Comparison of ENCODE assay signal across 14 mouse cellular contexts in the genomic region with DNA sequence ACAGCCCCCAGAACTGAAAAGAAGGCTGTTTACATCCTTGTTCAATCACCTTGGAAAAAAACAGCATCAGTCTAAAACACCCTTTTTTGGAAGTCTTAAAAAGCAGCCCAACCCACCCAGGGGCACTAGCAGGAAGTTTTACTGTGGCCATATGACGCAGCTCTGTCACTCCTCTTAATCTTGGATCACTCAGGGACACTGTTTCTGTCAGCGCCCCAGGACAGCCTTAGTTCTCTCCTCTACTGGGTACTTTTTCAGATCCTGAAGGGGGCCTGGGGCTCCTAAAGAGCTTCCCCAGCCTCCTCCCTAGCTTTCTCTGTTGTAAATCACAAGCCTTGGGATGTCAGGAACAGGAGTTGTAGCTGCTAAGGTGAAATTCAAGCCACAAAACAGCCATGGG.
DNase-seq lines count a peak whose midpoint lies in the region; ATAC-seq lines count a peak whose summit lies in the region.
"Had no signal": no experiment of that assay in that cellular context is flagged by ENCODE, and none has a peak within 500 bp of the region (broad histone marks: within the 10 kb centered on the region; RNA-seq: fewer than 3 reads in every experiment).

No protein-coding gene starts in this region.

- no peak overlapping the region for H3K4me2 ChIP-seq in heart, embryonic 11.5 days
- no peak overlapping the region for H3K4me2 ChIP-seq in kidney, embryonic 15.5 days
- H3K4me2 ChIP-seq: embryonic facial prominence, embryonic 12.5 days; forebrain, embryonic 15.5 days had no signal

- ATAC-seq in heart, embryonic 11.5 days (replicated peaks; ENCODE audit: insufficient number of reproducible peaks, low FRiP score, low TSS enrichment), result no peak; the same call in 1 of the 2 replicates
- peak; percentile 83 for ATAC-seq in kidney, embryonic 15.5 days (replicated peaks; ENCODE audit: low FRiP score)
- ATAC-seq: forebrain, embryonic 15.5 days; hindbrain, embryonic 16.5 days had no signal

- 18% methylated on average over 2 of the region's 2 CpGs for WGBS in heart, embryonic 11.5 days (ENCODE audit: insufficient replicate concordance)
- 12% methylated on average over 2 of the region's 2 CpGs for WGBS in kidney, embryonic 15.5 days

- H3K9ac ChIP-seq in heart, embryonic 11.5 days (ENCODE audit: low read depth, low read length), result no peak overlapping the region
- H3K9ac ChIP-seq in kidney, embryonic 15.5 days, result no peak overlapping the region
- H3K9ac ChIP-seq: embryonic facial prominence, embryonic 12.5 days; forebrain, embryonic 15.5 days had no signal

- peak overlapping the region; percentile 37; the same call in 1 of the 2 replicates for H3K27ac ChIP-seq in heart, embryonic 11.5 days (ENCODE audit: low read depth, low read length)
- H3K27ac ChIP-seq in kidney, embryonic 15.5 days, result no peak overlapping the region
- H3K27ac ChIP-seq: embryonic facial prominence, embryonic 12.5 days; forebrain, embryonic 15.5 days had no signal

- H3K4me3 ChIP-seq in heart, embryonic 11.5 days (ENCODE audit: low read depth, low read length), result no peak overlapping the region
- no peak overlapping the region for H3K4me3 ChIP-seq in kidney, embryonic 15.5 days (replicated peaks)
- H3K4me3 ChIP-seq: embryonic facial prominence, embryonic 12.5 days; forebrain, embryonic 15.5 days had no signal

- no peak for DNase-seq in heart, postnatal 4 days
- no peak for DNase-seq in kidney, postnatal 4 days
- peak; percentile 46 for DNase-seq in embryo, embryonic 10.5 days (ENCODE audit: low spot score)
- DNase-seq in forelimb bud, embryonic 11.5 days (ENCODE audit: low read depth, low spot score), result peak; percentile 23
- DNase-seq in left cerebral cortex, adult 11 months (ENCODE audit: low spot score), result no peak
- DNase-seq: cerebellum, postnatal 14 days; kidney, adult 11 months; layer of hippocampus, postnatal 36 days; right cerebral cortex, postnatal 25 days had no signal

- H3K27me3 ChIP-seq in heart, embryonic 11.5 days (ENCODE audit: control insufficient read depth, insufficient read depth, low read length), result no peaks in the 10 kb centered on the region
- H3K27me3 ChIP-seq in kidney, embryonic 15.5 days, result no peaks in the 10 kb centered on the region
- H3K27me3 ChIP-seq: embryonic facial prominence, embryonic 12.5 days; forebrain, embryonic 15.5 days had no signal

- no peaks in the 10 kb centered on the region for H3K9me3 ChIP-seq in heart, embryonic 11.5 days (replicated peaks; ENCODE audit: control insufficient read depth, low read length)
- H3K9me3 ChIP-seq in kidney, embryonic 15.5 days (replicated peaks), result no peaks in the 10 kb centered on the region
- H3K9me3 ChIP-seq: embryonic facial prominence, embryonic 12.5 days; forebrain, embryonic 15.5 days had no signal

- no peaks in the 10 kb centered on the region for H3K36me3 ChIP-seq in heart, embryonic 11.5 days (ENCODE audit: control insufficient read depth, insufficient read depth, low read length)
- H3K36me3 ChIP-seq in kidney, embryonic 15.5 days, result no peaks in the 10 kb centered on the region
- H3K36me3 ChIP-seq: embryonic facial prominence, embryonic 12.5 days; forebrain, embryonic 15.5 days had no signal

- H3K4me1 ChIP-seq in heart, embryonic 11.5 days (ENCODE audit: control insufficient read depth, insufficient read depth, low read length), result peaks cover 8% of the 10 kb centered on the region
- peaks cover 19% of the 10 kb centered on the region for H3K4me1 ChIP-seq in kidney, embryonic 15.5 days

Comparison
In these comparisons a context has a peak if more than half of its experiments do, and no peak if none do; other contexts are left out.
1. DNase-seq: peak in embryo, embryonic 10.5 days (single experiment) and forelimb bud, embryonic 11.5 days (single experiment); none in heart, postnatal 4 days (single experiment), kidney, postnatal 4 days (0 of 2) and left cerebral cortex, adult 11 months (single experiment).